Mouse (Mus musculus): ENCODE data around the gene Lrrc4c.

GRCm38 (mm10) chr2:96537469-96537868 is 219.5 kb downstream of the Lrrc4c start:
- TF ChIP-seq ZNF384 (IDR thresholded peaks at IDR 0.05; ENCODE audit: low read depth, low read length): no peak
- no peak for TF ChIP-seq ZC3H11A (IDR thresholded peaks at IDR 0.05; ENCODE audit: borderline replicate concordance, low read depth, low read length)
- TF ChIP-seq CHD2 (IDR thresholded peaks at IDR 0.05; ENCODE audit: low read depth, low read length): no peak

Measured in ES-E14 (cell line).